Mouse (Mus musculus) heart, embryonic 12.5 days (tissue): ENCODE data around the gene Lsp1. TPM values are rescaled to one million over a fixed set of nuclear protein-coding genes. Genes with fewer than 3 reads are reported as not detected.

ENCODE experiments used
- ATAC-seq: fragments of 200-750 bp; cut with Nextera tagmentation; 2 replicates; pipeline ENCODE4 v1.8.0; 2017; ENCODE audit warnings: moderate TSS enrichment, moderate library complexity; ENCODE audit not compliant: insufficient number of reproducible peaks, low FRiP score
- H3K27ac ChIP-seq: fragments of 300-500 bp; sonication (generic); 2 replicates; pipeline ENCODE4 v1.5.1; 2016; ENCODE audit warnings: mild to moderate bottlenecking, moderate library complexity; ENCODE audit not compliant: poor library complexity, severe bottlenecking
- H3K27me3 ChIP-seq: fragments of 300-500 bp; sonication (generic); replicated peaks from 2 replicates; pipeline ENCODE4 v1.6.1; 2016; ENCODE audit warnings: mild to moderate bottlenecking, moderate library complexity
- H3K36me3 ChIP-seq: fragments of 300-500 bp; sonication (generic); 2 replicates; pipeline ENCODE4 v1.6.1; 2016; ENCODE audit warnings: mild to moderate bottlenecking, moderate library complexity
- H3K4me1 ChIP-seq: fragments of 300-500 bp; sonication (generic); replicated peaks from 2 replicates; pipeline ENCODE4 v1.6.1; 2016; ENCODE audit warnings: mild to moderate bottlenecking
- H3K4me2 ChIP-seq: fragments of 300-500 bp; sonication (generic); 2 replicates; pipeline ENCODE4 v1.6.1; 2016; ENCODE audit warnings: mild to moderate bottlenecking, moderate library complexity
- H3K4me3 ChIP-seq: fragments of 300-500 bp; sonication (generic); 2 replicates; pipeline ENCODE4 v1.5.1; 2016; ENCODE audit warnings: mild to moderate bottlenecking
- H3K9ac ChIP-seq: fragments of 300-500 bp; sonication (generic); 2 replicates; pipeline ENCODE4 v1.6.1; 2016; ENCODE audit warnings: mild to moderate bottlenecking, moderate library complexity
- H3K9me3 ChIP-seq: fragments of 300-500 bp; sonication (generic); replicated peaks from 2 replicates; pipeline ENCODE4 v1.6.1; 2016; ENCODE audit warnings: mild to moderate bottlenecking, moderate library complexity
- WGBS: fragments of 180-500 bp; shearing (Covaris S2); methylation state at CpG from one replicate; pipeline ENCODE4 v1.1.7; 2016; 5-methylcytosine and 5-hydroxymethylcytosine counted together
- polyA plus RNA-seq: library from polyadenylated mRNA; unstranded; fragments of >200 nt; fragmentation: Nextera tagmentation; extraction: Ambion mirVana; gene quantifications from 2 replicates; pipeline ENCODE4 v1.2.1, GENCODE M21; 2016

Lsp1 gene
- polyA plus RNA-seq, 1 experiment from 2014 or later = 38.4 TPM

DNA sequence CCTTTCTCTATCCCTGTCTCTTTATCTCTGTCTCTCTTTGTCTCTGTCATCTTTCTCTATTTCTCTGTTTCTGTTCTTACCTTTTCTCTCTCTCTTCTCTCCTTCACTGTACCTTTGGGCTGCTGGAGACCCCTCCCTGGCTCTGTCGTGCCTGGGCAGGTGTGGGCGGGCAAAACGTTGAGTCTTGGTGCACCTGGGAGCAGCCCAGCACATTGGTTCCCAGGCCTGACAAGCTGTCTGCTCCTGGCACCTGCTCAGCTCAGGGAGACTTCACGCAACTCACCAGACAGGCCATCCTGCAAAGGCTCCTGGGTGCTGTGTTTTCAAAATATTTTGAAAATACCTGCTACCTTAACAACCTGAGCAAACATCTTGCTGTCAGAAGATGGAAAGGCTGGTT lies 42.6 kb downstream of the Lsp1 start:
- Histone ChIP-seq H3K9me3 (no peaks in the 10 kb centered on the region), H3K4me3 (no peak overlapping the region), H3K27me3 (no peaks in the 10 kb centered on the region), H3K36me3 (no peaks in the 10 kb centered on the region), H3K27ac (no peak overlapping the region), H3K9ac (no peak overlapping the region), H3K4me1 (peaks cover 52% of the 10 kb centered on the region), H3K4me2 (no peak overlapping the region)
- ATAC-seq = no peak
- 80% methylated on average over 4 of the region's 4 CpGs for WGBS

DNA sequence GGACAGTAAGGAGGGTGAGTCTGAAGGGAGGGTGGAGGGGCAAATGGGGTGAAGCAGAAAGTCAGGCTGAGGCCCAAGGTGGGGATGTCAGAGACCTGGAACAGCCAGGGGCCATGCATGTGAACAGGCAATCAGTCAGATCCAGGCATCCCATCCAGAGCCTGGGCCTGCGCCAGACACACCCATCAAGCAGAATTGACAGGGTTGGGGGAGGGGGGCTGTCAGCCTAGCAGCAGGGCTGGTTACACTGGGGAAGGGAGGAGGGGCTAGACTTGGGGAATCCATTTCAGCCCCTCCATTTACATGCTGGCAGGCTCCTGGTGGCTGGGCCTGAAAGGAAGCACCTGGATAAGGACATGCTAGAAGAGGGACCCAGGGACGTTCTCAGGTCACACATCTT lies 45.3 kb downstream of the Lsp1 start:
- 0 out of 2 replicates have a peak overlapping the region, but pooled peaks have one; percentile 2 for H3K27ac ChIP-seq
- H3K9me3 ChIP-seq = no peaks in the 10 kb centered on the region
- 31% methylated on average over 2 of the region's 2 CpGs for WGBS
- ATAC-seq = 0 out of 2 replicates have a peak, but pooled peaks have one; percentile 22
- H3K4me1 ChIP-seq = peaks cover 49% of the 10 kb centered on the region
- H3K36me3 ChIP-seq = no peaks in the 10 kb centered on the region
- H3K4me3 ChIP-seq = no peak overlapping the region
- no peaks in the 10 kb centered on the region for H3K27me3 ChIP-seq
- no peak overlapping the region for H3K9ac ChIP-seq
- no peak overlapping the region for H3K4me2 ChIP-seq

GRCm38 (mm10) chr7:142506501-142506900 lies 45.9 kb downstream of the Lsp1 start:
- Histone ChIP-seq H3K9me3 (no peaks in the 10 kb centered on the region), H3K36me3 (no peaks in the 10 kb centered on the region), H3K27me3 (no peaks in the 10 kb centered on the region), H3K4me3 (no peak overlapping the region), H3K4me1 (peaks cover 49% of the 10 kb centered on the region), H3K9ac (no peak overlapping the region), H3K4me2 (no peak overlapping the region), H3K27ac (no peak overlapping the region)
- no peak for ATAC-seq
- 46% methylated on average over 4 of the region's 4 CpGs for WGBS

DNA sequence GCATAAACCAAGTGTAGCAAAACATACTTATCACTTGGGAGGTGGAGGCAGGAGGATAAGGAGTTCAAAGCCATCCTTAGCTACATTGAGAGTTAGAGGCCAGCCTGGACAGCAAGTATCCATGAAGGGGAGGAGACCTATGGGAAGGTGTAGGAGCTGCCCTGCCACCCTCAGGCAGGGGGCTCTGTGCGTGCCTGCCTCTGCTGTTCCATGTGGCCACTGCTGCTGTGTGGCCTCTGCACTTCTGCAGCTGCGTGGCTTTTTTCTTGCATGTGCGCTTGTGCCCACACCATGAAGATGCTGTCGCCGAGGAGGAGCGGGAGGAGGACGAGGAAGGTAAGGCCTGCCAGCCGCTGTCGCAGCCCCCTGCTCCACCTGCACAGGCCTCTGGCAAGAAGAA lies 46.8 kb downstream of the Lsp1 start:
- no peaks in the 10 kb centered on the region for H3K9me3 ChIP-seq
- H3K9ac ChIP-seq = no peak overlapping the region
- H3K27me3 ChIP-seq = no peaks in the 10 kb centered on the region
- no peaks in the 10 kb centered on the region for H3K36me3 ChIP-seq
- no peak overlapping the region for H3K4me2 ChIP-seq
- H3K27ac ChIP-seq = no peak overlapping the region
- ATAC-seq = no peak
- no peak overlapping the region for H3K4me3 ChIP-seq
- 91% methylated on average over 9 of the region's 9 CpGs for WGBS
- H3K4me1 ChIP-seq = peaks cover 49% of the 10 kb centered on the region

- Histone ChIP-seq H3K4me2 (no peak overlapping the region), H3K4me3 (no peak overlapping the region), H3K9me3 (no peaks in the 10 kb centered on the region), H3K36me3 (no peaks in the 10 kb centered on the region), H3K9ac (no peak overlapping the region), H3K27ac (peak overlapping the region; percentile 43; the same call in 1 of the 2 replicates), H3K4me1 (peaks cover 49% of the 10 kb centered on the region), H3K27me3 (no peaks in the 10 kb centered on the region)
- no peak for ATAC-seq
- 48% methylated on average over 14 of the region's 14 CpGs for WGBS
Observed at GRCm38 (mm10) chr7:142509518-142509917, 48.9 kb downstream of the Lsp1 start.

- Histone ChIP-seq H3K9ac (no peak overlapping the region), H3K4me1 (peaks cover 46% of the 10 kb centered on the region), H3K4me3 (no peak overlapping the region), H3K9me3 (no peaks in the 10 kb centered on the region), H3K36me3 (no peaks in the 10 kb centered on the region), H3K27ac (peak overlapping the region; percentile 49), H3K27me3 (no peaks in the 10 kb centered on the region), H3K4me2 (no peak overlapping the region)
- no peak for ATAC-seq
- WGBS = 23% methylated on average over 12 of the region's 12 CpGs
Observed at GRCm38 (mm10) chr7:142510021-142510777, 49.6 kb downstream of the Lsp1 start.

GRCm38 (mm10) chr7:142514048-142514447 lies 53.4 kb downstream of the Lsp1 start:
- Histone ChIP-seq H3K27ac (no peak overlapping the region), H3K4me1 (peaks cover 38% of the 10 kb centered on the region), H3K9me3 (no peaks in the 10 kb centered on the region), H3K36me3 (no peaks in the 10 kb centered on the region), H3K4me2 (no peak overlapping the region), H3K4me3 (no peak overlapping the region), H3K9ac (no peak overlapping the region), H3K27me3 (no peaks in the 10 kb centered on the region)
- 74% methylated on average over 4 of the region's 4 CpGs for WGBS
- peak; percentile 6; the same call in 1 of the 2 replicates for ATAC-seq

DNA sequence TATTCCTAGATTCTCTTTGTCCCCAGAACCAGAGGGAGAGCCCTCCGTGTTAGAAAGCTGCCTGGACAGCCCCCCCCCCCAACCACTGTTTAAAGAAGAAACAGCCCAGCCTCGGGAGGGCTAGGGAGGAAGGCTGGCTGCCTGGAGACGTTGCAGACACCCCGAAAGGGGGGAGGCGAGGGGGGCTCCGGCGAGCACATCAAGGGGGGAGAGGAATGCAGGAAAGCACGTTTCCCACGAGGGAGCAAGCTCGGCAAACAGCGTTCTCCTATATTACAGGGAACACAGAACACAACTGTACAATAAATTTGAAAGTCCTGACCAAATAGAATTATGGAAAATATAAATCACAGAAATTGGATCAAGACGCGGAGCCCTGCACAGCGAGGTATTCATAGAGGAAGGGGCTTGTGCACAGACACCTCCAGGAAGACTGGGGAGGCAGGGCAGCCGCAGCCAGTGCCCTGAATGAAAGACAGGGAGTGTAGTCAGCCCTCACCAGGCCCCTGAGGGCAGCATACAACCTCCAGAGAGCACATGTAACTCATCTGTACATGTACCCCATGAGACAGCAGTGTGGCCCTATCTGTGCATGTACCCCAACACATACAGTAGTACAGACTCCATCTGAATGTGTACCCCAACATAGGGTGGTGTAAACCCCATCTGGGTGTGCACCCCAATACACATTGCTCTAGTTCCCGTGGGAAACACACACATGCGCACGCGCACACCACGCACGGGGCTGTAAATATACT lies 55.8 kb downstream of the Lsp1 start:
- Histone ChIP-seq H3K4me3 (no peak overlapping the region), H3K36me3 (no peaks in the 10 kb centered on the region), H3K9ac (peak overlapping the region; percentile 50), H3K9me3 (no peaks in the 10 kb centered on the region), H3K4me1 (peaks cover 36% of the 10 kb centered on the region), H3K4me2 (peak overlapping the region; percentile 19; the same call in 1 of the 2 replicates), H3K27ac (peak overlapping the region; percentile 73), H3K27me3 (no peaks in the 10 kb centered on the region)
- peak; percentile 65; the same call in 1 of the 2 replicates for ATAC-seq
- 40% methylated on average over 21 of the region's 21 CpGs for WGBS

GRCm38 (mm10) chr7:142517531-142517930 lies 56.9 kb downstream of the Lsp1 start:
- no peaks in the 10 kb centered on the region for H3K9me3 ChIP-seq
- H3K4me1 ChIP-seq = peaks cover 36% of the 10 kb centered on the region
- 8% methylated on average over 3 of the region's 3 CpGs for WGBS
- no peaks in the 10 kb centered on the region for H3K27me3 ChIP-seq
- H3K9ac ChIP-seq = no peak overlapping the region
- H3K27ac ChIP-seq = peak overlapping the region; percentile 73
- H3K36me3 ChIP-seq = no peaks in the 10 kb centered on the region
- ATAC-seq = no peak
- H3K4me2 ChIP-seq = no peak overlapping the region
- H3K4me3 ChIP-seq = no peak overlapping the region

- no peak overlapping the region for H3K9ac ChIP-seq
- no peak for ATAC-seq
- no peak overlapping the region for H3K4me3 ChIP-seq
- no peaks in the 10 kb centered on the region for H3K36me3 ChIP-seq
- peaks cover 54% of the 10 kb centered on the region for H3K4me1 ChIP-seq
- peak overlapping the region; percentile 35 for H3K27ac ChIP-seq
- no peaks in the 10 kb centered on the region for H3K27me3 ChIP-seq
- WGBS = 81% methylated on average over 4 of the region's 4 CpGs
- no peaks in the 10 kb centered on the region for H3K9me3 ChIP-seq
- no peak overlapping the region for H3K4me2 ChIP-seq
Observed at GRCm38 (mm10) chr7:142520331-142520730, 59.7 kb downstream of the Lsp1 start.

- ATAC-seq = peak; percentile 52; the same call in 1 of the 2 replicates
- Histone ChIP-seq H3K4me2 (no peak overlapping the region), H3K27me3 (no peaks in the 10 kb centered on the region), H3K36me3 (no peaks in the 10 kb centered on the region), H3K4me1 (peaks cover 53% of the 10 kb centered on the region), H3K4me3 (no peak overlapping the region), H3K9me3 (no peaks in the 10 kb centered on the region), H3K9ac (no peak overlapping the region), H3K27ac (peak overlapping the region; percentile 90)
- 34% methylated on average over 4 of the region's 4 CpGs for WGBS
Observed at GRCm38 (mm10) chr7:142522352-142522751, 61.7 kb downstream of the Lsp1 start.
